Mouse (Mus musculus) thymus, adult 18-20 months (tissue): ENCODE results near the gene Gpi1.
"Not testable (repeated sequence)": the region's sequence is repeated elsewhere in the genome, so short reads cannot be mapped to it uniquely, and the experiment has no call there.

Experiments used
- DNase-seq, 2 experiments: peaks; one replicate each; pipeline ENCODE4 v3.0.0; 2022; ENCODE audit warnings: mixed read lengths in 2 of 2

The Gpi1 gene

DNA sequence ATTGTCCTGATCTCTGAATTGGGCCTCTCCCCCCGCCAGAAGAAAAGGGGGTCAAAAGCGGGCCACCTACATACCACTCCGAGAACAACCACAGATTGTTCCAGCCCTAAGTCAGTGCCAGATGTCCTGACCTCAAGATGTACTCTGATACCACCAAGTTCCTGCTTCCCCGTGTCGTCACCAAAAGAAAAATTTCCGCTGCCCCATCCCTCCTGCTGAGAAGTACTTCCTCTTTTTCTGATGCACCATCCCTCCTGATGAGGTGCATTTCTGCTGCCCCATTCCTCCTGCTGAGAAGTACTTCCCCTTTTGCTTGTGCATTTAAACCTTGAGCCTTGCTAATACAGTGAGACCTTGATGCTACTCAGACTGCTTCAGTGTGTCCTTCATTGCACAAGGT is 53.9 kb downstream of the Gpi1 start:
- not testable (repeated sequence) for DNase-seq

DNA sequence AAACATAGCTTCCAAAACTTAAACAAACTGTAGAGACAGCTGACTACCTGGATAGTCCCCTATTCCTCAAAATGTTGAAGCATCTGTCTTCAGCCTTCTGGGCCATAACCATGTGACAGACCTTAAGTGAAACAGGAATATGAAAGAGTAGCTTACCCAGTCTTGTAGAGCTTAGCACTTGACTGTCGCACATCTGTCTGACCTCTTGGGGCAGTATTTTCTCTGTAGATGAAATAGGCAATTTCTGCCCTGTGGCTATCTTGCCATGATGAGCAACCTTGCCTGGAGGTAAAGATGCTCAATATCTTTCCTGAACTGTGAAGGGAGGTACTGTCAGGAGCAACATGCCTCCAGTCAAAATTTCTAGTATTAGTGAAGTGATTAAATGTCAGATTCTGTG is 57.9 kb downstream of the Gpi1 start:
- no peak for DNase-seq

DNA sequence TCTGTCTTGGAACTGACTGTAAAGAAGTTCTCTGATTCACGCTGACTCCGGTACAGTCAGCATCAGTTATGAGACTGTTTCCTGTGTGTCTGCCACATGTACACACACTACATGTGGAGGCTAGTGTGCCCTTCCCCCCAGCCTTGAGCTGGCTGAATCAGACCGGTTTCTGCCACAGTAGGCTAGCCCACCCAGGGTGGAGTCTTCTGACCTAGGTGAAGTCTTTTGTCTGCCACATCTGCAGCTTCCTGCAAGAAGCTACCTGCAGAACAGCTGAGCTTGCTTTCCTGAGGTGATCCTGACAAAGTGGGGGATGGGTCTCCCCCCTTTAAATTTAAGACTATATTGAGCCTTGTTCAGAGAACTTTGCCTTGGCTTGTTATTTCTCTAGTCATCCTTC is 60.7 kb downstream of the Gpi1 start, which contains the start of gene Uba2:
Gene Uba2, minus strand, starts transcription at position 146 of the 400 bp plus-strand sequence.
- no peak for DNase-seq

DNA sequence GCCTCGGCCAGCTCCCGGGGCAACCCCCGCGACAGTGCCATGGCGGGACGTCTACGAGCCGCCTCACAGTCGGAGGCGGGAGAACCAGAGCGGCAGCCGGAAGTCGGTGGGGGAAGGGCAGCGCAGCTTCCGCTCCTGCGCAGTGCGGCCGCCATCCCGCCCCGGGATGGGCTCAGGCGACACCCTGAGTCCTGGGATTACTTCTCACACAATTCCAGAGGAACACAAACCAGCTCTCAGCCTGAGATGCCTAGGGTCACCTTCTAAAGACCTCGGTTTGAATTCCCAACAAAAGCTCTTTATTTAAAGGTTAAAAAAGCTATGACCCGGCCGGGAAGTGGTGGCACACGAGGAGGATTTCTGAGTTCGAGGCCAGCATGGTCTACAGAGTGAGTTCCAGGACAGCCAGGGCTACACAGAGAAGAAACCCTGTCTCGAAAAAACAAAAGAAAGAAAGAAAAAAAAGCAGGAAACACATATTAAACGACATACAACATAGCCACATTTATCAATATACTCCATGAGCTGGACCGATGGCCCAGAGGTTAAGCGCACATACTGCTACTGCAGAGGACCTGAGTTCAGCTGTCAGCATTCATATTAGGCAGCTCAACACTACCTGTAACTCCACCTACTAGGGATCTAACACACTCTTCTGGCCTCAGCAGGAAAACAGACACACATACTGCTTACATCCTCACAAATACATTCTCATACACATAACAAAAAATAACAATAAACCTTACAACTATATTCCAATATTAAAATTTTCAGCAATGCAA is 61.5 kb downstream of the Gpi1 start:
- peak; percentile 78 to 80 for DNase-seq

DNA sequence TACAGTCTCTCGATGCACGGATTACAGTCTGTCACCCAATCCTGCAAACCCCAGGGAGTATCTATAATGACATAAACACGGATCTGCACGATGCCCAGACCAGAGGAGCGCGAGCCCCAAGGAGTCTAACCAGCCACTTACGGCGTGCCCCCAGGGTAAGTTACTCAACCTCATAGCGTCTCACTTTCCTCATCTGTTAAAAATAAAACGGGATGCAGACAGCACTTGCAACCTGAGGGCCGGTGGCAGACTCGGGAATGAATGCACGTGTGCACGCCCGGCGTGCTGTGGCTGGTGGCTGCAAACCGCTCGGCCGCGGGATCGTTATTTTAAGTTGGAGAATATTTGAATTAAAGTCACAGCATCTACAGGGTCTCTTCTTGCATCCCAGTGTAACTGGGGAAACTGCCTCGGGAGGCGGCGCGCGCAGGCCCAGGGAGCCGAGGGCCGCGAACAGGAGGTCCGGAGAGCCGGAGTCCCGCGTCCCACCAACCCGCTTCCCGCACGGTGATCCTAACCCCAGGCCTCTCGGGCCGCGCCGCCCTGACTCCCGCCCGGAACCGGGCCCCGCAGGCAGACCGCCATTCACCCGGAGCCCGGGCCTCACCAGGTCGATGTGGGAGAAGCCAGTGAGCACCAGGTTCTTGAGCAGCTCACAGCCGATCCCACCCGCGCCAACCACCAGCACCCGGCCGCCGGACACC is 62.2 kb downstream of the Gpi1 start:
- peak in 1 of 2 experiments; percentile 10 for DNase-seq

DNA sequence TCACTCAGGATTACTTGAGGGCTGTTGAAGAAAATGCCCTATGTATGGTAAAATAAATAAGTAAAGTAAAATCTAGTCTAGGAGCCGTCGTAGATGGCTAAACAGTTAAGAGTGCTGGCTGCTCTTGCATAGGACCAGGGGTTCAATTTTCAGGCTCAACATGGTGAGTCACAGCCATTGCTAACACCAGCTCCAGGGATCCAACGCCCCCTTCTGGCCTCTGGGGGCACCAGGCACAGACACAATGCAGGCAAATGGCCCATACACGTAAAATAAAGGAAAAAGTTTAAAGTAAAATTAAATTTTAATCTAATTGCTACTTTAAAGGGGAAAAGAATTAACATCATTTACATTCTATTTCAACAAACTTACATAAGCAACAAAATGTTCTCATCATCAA is 63.3 kb downstream of the Gpi1 start:
- no peak for DNase-seq

DNA sequence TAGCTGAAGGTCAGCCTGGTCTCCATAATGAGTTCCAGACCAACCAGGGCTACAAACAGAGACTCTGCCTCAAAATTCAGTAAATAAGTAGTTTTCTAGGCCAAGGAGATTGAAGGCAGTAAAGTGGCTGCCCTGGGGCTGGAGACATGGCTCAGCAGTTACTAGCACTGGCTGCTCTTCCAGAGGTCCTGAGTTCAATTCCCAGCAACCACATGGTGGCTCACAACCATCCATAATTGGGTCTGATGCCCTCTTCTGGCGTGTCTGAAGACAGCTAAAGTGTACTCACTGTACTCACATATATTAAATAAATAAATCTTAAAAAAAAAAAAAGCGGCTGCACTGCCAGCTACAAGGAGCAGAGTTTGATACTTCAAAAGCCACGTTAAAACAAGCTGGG is 64.1 kb downstream of the Gpi1 start:
- no peak for DNase-seq

DNA sequence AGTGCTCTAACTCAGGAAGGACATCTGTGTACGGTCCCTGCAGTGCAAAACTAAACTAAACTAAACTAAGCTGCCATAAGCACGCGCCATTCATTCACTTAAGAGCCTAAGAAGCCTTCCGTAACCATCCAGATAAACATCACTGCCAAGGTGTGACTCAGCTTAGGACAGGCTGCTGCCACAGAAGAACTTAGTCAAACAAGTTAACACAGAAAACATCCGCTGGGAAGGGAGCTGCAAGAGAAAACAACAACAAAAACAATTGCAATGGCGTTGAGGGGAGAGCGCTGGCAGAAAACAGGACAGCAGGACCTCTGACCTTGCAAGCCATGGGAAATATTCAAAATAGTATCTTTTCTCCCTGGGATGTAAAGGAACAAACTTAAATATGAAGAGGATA is 65.5 kb downstream of the Gpi1 start:
- DNase-seq = no peak

DNA sequence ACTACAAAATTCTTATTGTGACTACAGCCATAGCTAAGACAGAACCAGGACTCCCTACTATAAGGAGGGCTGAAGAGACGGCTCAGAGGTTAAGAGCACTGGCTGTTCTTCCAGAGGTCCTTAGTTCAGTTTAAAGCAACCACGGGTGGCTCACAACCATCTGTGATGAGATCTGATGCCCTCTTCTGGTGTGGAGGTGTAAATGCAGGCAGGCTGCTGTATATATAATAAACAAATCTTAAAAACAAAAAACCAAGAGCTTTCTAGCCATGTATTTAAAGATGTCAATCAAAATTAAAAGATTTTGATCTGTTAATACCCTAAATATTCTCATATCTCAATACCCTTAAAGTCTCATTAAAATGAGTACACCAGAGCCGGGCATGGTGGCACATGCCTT is 71.0 kb downstream of the Gpi1 start:
- no peak for DNase-seq

DNA sequence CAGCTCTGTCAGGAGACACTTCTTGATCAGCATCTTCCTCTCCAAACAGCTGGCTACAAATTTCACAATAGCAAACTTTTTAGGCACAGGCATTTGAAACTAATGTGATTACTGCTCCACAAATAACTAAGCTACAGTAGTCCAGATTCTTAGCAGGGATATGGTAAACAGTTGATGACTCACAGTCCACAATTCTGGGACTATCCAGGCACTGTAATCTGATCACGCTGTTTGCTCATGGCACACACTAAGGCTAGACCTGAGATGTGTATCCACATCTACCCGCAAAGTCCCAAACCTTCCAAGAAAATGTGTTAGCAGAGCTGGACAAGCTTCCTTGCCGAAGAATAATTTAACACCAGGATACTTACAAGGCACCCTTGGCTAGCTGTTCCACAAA is 72.1 kb downstream of the Gpi1 start:
- DNase-seq = no peak
